Mouse (Mus musculus): Measurements from ENCODE around the gene Kif17. TPM values are rescaled to one million over a fixed set of nuclear protein-coding genes. Genes with fewer than 3 reads are reported as not detected.
A peak's percentile ranks its signal among the peaks of the same experiment; 100 is the strongest.

The Kif17 gene
- polyA plus RNA-seq, 1 experiment from 2014 or later = 0.79 TPM

DNA sequence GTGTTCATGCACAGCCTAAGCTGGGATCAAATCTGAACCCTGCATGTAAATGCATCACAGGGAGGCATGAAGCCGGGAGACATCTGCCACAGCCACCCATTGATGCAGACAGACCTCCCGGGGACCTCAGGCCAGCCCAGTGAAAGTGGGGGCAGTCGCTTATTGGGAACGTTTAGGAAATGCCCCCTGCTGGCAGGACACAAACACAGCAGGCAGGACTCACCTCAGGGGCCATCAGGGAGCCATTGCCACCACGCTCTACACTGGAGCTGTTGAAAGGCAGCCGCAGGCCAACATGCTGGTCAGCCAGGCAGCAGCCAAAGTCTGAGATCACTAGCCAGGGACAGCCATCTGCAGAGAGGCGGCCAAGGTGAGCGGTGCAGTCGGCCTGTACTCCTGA, 65.5 kb downstream of the Kif17 start:
- Histone ChIP-seq H3K9ac (no peak overlapping the region), H3K9me3 (no peaks in the 10 kb centered on the region), H3K27ac (replicated peaks) (no peak overlapping the region), H3K36me3 (peaks cover 85% of the 10 kb centered on the region), H3K4me3 (no peak overlapping the region), H3K4me1 (peaks cover 6% of the 10 kb centered on the region), H3K4me2 (no peak overlapping the region), H3K27me3 (replicated peaks) (no peaks in the 10 kb centered on the region)
- no peak for ATAC-seq (ENCODE audit: extremely low read depth, insufficient number of reproducible peaks, low FRiP score, low TSS enrichment)
- WGBS = 68% methylated on average over 9 of the region's 9 CpGs

DNA sequence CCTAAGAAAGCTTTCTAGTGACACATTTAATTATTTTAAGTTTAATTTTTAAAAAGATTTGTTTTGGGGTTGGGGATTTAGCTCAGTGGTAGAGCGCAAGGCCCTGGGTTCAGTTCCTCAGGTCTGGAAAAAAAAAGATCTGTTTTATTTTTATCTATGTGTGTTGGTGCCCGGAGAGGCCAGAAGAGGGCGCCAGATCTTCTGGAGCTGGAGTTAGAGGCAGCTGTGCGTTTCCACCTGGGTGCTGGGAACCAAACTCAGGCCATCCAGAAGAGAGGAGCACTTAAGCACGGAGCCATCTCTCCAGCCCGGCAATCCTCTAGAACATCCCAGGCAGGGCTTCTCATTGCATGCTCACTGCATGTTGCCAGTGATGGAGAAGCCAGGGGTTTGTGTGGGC, 66.1 kb downstream of the Kif17 start:
- no peak overlapping the region for H3K27ac ChIP-seq (replicated peaks)
- no peak overlapping the region for H3K9ac ChIP-seq
- no peak for ATAC-seq (ENCODE audit: extremely low read depth, insufficient number of reproducible peaks, low FRiP score, low TSS enrichment)
- H3K4me3 ChIP-seq = no peak overlapping the region
- WGBS = 85% methylated on average over 6 of the region's 6 CpGs
- H3K4me1 ChIP-seq = peaks cover 12% of the 10 kb centered on the region
- H3K27me3 ChIP-seq (replicated peaks) = no peaks in the 10 kb centered on the region
- H3K36me3 ChIP-seq = peaks cover 79% of the 10 kb centered on the region
- no peaks in the 10 kb centered on the region for H3K9me3 ChIP-seq
- H3K4me2 ChIP-seq = no peak overlapping the region

DNA sequence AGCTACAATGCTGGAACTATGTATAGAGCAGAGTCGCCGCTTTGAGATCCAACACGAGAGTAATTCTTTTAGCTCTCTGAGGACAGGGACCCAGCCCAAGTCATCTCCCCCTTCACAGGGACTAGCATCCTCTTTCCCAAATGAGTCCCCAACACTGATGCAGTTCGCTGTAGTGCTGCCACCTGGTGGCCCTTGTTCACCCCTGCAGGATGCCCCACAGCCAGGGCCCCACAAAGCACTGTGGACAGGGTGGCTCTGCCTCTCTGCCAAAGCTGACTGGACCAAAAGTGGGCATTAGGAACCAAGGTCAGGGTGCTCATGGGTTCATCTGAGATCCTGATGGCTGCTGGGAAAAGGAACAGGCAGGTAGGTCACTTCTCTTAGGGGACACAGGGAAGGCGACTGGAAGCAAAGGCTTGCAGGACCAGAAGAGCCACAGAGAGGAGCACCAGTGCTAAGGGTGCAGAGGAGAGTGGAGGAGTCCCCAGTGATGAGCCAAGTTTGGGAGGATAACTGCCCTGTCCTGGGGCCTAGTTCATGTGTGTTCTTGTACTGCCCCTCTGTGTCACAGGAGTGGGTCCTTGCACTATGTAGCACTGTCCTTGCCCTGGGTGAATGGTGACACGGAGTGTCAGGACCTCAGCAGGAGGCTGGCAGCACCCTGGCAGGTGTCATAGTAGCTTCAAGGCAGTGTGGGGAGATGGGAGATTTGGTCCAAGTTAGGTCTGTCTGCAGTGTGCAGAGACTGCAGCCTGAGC, 68.5 kb downstream of the Kif17 start:
- H3K27me3 ChIP-seq (replicated peaks) = no peaks in the 10 kb centered on the region
- H3K4me1 ChIP-seq = peaks cover 35% of the 10 kb centered on the region
- no peaks in the 10 kb centered on the region for H3K9me3 ChIP-seq
- H3K4me3 ChIP-seq = no peak overlapping the region
- H3K9ac ChIP-seq = no peak overlapping the region
- H3K27ac ChIP-seq (replicated peaks) = no peak overlapping the region
- H3K36me3 ChIP-seq = peaks cover 56% of the 10 kb centered on the region
- WGBS = 51% methylated on average over 6 of the region's 6 CpGs
- no peak for ATAC-seq (ENCODE audit: extremely low read depth, insufficient number of reproducible peaks, low FRiP score, low TSS enrichment)
- no peak overlapping the region for H3K4me2 ChIP-seq

DNA sequence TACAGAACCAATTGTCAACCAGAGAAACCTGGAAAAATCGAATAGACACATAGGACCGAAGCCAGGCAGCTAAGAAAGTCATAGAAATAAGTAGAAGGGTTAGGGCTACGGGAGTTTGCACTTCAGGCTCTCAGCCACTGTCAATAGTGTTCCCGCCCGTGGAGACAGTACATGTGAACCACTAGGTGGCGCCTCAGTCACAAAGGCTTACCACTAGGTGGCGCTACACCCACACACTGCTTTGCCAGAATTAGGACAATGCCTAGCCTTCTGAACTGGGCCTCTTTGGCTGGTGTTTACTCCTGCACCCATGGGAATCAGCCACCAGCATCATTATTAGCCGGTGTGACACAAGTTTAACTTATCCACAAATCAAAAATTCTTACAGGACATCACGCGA, 69.3 kb downstream of the Kif17 start:
- no peaks in the 10 kb centered on the region for H3K27me3 ChIP-seq (replicated peaks)
- ATAC-seq (ENCODE audit: extremely low read depth, insufficient number of reproducible peaks, low FRiP score, low TSS enrichment) = no peak
- H3K9me3 ChIP-seq = no peaks in the 10 kb centered on the region
- no peak overlapping the region for H3K27ac ChIP-seq (replicated peaks)
- 34% methylated on average over 10 of the region's 10 CpGs for WGBS
- H3K4me2 ChIP-seq = no peak overlapping the region
- peaks cover 48% of the 10 kb centered on the region for H3K36me3 ChIP-seq
- H3K4me3 ChIP-seq = no peak overlapping the region
- peaks cover 43% of the 10 kb centered on the region for H3K4me1 ChIP-seq
- H3K9ac ChIP-seq = no peak overlapping the region

DNA sequence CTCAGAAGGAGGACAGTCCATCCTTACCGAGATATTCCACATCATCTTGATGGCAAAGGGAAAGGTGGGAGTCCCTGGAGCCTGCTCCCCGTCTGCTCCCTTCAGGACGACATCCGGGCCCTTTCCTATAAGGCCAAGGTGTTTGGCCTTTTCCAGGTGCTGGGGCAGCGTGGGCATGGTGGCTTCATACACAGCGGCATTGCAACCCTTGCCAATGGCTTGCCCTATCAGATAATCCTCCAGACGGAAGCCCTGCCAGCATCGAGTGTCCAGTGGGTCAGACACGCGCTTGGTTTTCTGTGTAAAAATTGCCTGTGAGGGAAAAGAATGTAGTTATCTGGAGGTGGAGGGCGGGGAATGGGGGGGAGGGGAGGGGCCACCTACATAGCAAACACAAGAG, 70.5 kb downstream of the Kif17 start:
- Histone ChIP-seq H3K9me3 (no peaks in the 10 kb centered on the region), H3K36me3 (peaks cover 36% of the 10 kb centered on the region), H3K27ac (replicated peaks) (no peak overlapping the region), H3K4me3 (no peak overlapping the region), H3K4me2 (no peak overlapping the region), H3K9ac (peak overlapping the region; percentile 47; the same call in 1 of the 2 replicates), H3K27me3 (replicated peaks) (no peaks in the 10 kb centered on the region), H3K4me1 (peaks cover 48% of the 10 kb centered on the region)
- ATAC-seq (ENCODE audit: extremely low read depth, insufficient number of reproducible peaks, low FRiP score, low TSS enrichment) = no peak
- 58% methylated on average over 11 of the region's 11 CpGs for WGBS

DNA sequence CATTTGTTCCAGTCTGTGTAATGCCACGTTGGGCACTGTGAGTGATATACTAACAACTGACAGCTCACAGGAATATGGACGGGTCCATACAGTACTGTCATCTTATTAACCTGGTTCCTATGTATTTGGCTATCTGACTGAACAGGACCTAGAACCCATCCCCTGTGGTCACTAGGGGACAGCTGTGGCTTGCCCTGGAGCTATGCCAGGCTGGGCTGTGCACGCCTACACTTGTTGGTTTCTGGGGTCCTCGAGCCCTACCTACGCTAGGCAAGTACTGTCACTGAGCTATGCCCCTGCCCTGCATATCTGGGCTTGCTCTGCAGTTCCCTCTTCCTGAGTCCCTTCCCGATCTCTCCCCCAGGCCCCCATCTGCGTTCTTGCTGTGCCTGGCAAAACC, 71.3 kb downstream of the Kif17 start:
- no peaks in the 10 kb centered on the region for H3K9me3 ChIP-seq
- H3K9ac ChIP-seq = no peak overlapping the region
- H3K4me1 ChIP-seq = peaks cover 51% of the 10 kb centered on the region
- no peak overlapping the region for H3K4me2 ChIP-seq
- no peaks in the 10 kb centered on the region for H3K27me3 ChIP-seq (replicated peaks)
- ATAC-seq (ENCODE audit: extremely low read depth, insufficient number of reproducible peaks, low FRiP score, low TSS enrichment) = no peak
- WGBS = 73% methylated on average over 7 of the region's 7 CpGs
- H3K4me3 ChIP-seq = no peak overlapping the region
- H3K36me3 ChIP-seq = peaks cover 29% of the 10 kb centered on the region
- no peak overlapping the region for H3K27ac ChIP-seq (replicated peaks)

DNA sequence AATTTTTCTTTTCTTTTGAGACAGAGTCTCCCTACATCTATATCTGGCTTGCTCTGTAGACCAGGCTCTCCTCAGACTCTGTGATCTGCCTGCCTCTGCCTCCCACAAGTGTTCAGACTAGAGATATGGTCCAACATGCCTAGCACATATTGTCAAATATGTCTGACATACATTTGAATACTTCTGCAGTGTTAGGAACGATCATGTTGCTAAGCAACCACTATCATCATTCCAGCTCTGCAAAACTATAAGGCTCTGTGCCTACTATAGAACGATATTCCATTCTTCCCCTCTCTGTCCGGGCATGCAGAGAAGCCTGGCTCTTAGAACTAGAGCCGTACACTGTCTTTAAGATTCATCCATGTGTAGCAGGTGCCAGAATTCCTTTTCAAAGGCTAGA, 72.5 kb downstream of the Kif17 start:
- Histone ChIP-seq H3K4me2 (no peak overlapping the region), H3K9ac (no peak overlapping the region), H3K27me3 (replicated peaks) (no peaks in the 10 kb centered on the region), H3K36me3 (peaks cover 17% of the 10 kb centered on the region), H3K27ac (replicated peaks) (peak overlapping the region; percentile 99), H3K4me3 (no peak overlapping the region), H3K9me3 (no peaks in the 10 kb centered on the region), H3K4me1 (peaks cover 55% of the 10 kb centered on the region)
- WGBS = 46% methylated on average over 4 of the region's 4 CpGs
- ATAC-seq (ENCODE audit: extremely low read depth, insufficient number of reproducible peaks, low FRiP score, low TSS enrichment) = no peak

DNA sequence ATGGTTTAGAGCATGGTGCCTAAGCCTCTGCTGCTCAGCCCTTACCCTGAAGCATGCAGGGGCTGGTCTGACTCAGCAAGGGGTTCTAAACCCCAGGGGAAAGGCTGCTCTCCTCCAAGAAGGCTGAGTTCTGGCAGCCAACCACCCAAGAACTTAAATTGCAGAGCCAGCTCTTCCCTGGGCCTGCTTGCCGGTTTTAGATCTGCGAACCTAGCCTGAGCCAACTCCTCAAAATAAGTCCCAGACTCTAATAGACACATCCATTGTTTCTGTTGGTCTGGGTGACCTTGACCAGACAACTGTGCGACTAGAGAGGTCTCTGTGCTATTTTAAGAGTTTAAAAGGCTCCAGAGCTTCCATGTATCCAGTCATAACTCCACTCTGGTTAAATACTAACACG, 73.5 kb downstream of the Kif17 start:
- 43% methylated on average over 4 of the region's 4 CpGs for WGBS
- H3K36me3 ChIP-seq = peaks cover 12% of the 10 kb centered on the region
- no peak overlapping the region for H3K4me3 ChIP-seq
- H3K9me3 ChIP-seq = no peaks in the 10 kb centered on the region
- H3K27ac ChIP-seq (replicated peaks) = peak overlapping the region; percentile 99
- H3K4me2 ChIP-seq = peak overlapping the region; percentile 45
- peaks cover 55% of the 10 kb centered on the region for H3K4me1 ChIP-seq
- H3K27me3 ChIP-seq (replicated peaks) = no peaks in the 10 kb centered on the region
- ATAC-seq (ENCODE audit: extremely low read depth, insufficient number of reproducible peaks, low FRiP score, low TSS enrichment) = no peak
- H3K9ac ChIP-seq = peak overlapping the region; percentile 69

DNA sequence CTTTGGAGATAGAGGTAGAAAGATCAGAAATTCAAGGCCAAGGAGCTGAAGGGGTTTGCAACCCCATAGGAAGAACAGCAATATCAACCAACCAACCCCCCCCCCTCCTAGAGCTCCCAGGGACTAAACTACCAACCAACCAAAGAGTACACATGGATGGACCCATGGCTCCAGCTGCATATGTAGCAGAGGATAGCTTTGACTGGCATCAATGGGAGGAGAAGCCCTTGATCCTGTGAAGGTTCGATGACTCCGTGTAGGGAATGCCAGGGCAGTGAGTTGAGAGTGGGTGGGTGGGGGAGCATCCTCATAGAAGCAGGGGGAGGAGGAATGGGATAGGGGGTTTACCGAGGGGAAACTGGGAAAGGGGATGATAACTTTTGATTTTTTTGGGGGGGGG, 74.2 kb downstream of the Kif17 start:
- no peak for ATAC-seq (ENCODE audit: extremely low read depth, insufficient number of reproducible peaks, low FRiP score, low TSS enrichment)
- Histone ChIP-seq H3K27ac (replicated peaks) (peak overlapping the region; percentile 99), H3K4me3 (no peak overlapping the region), H3K4me1 (peaks cover 55% of the 10 kb centered on the region), H3K4me2 (peak overlapping the region; percentile 45), H3K27me3 (replicated peaks) (peaks cover 3% of the 10 kb centered on the region; the same call in 1 of the 2 replicates), H3K36me3 (peaks cover 12% of the 10 kb centered on the region), H3K9ac (0 out of 2 replicates have a peak overlapping the region, but pooled peaks have one; percentile 69), H3K9me3 (no peaks in the 10 kb centered on the region)
- WGBS = 78% methylated on average over 3 of the region's 3 CpGs

DNA sequence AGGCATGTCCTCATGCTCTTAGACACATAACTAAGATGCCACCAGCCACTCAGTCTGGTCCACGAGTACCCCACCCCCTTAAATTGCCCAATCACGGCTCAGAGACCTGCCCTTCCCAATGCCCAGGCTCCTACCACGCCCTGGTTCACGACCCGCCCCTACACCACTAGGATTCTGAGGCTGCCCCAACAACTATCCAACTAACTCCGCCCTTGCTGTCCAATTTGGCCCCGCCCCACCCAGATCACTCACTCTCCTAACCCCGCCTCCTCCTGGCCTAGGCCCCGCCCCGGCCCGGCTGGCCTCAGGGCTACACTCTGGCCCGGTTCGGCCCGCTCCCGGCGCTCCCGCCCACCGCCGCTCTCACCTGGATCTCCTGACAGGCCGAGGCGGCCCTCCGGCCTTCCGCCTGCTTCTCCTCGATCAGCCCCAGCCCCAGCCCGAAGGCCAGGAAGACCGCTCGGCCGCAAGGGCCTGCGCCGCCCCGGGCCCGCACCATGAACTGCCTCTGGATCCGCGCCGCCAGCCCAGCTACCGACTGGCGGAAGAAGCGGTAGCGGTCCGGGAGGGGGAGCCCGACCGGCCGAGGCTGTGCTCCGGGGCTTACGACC, 75.3 kb downstream of the Kif17 start:
- 1% methylated on average over 45 of the region's 45 CpGs for WGBS
- Histone ChIP-seq H3K9me3 (no peaks in the 10 kb centered on the region), H3K27ac (replicated peaks) (peak overlapping the region; percentile 99), H3K9ac (peak overlapping the region; percentile 98), H3K4me1 (peaks cover 51% of the 10 kb centered on the region), H3K4me2 (peak overlapping the region; percentile 73), H3K36me3 (peaks cover 2% of the 10 kb centered on the region; the same call in 1 of the 2 replicates), H3K4me3 (peak overlapping the region; percentile 95), H3K27me3 (replicated peaks) (peaks cover 14% of the 10 kb centered on the region)
- ATAC-seq (ENCODE audit: extremely low read depth, insufficient number of reproducible peaks, low FRiP score, low TSS enrichment) = peak; percentile 96

DNA sequence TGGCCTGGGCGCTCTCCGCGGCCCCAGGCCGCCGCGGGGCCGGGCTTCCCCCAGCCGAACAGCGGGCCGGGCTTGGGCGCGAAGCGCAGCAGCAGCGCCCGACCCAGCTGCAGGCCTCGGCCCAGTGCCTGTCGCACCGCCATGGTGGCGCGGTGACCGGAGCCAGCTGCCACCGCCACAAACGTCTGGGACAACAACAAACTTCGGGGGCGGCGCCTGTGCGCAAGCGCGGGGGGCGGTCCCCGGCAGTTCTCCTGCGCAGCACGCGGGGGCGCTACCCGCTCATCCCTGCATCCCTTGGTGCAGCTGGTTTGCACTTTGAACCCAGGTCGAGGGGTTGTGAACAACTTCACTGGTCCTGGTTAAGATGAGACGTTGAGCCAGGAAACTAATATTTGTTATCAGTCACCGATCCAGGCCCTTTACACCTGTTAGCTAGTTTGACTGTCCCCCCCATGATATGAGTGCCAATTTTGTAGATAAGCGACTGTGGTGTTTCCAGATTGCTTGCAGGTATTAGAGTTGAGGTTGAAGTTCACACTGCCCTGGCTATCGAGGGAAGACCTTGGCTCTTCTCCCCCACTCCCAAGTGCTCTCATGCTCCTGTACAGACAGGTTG, 76.0 kb downstream of the Kif17 start, which contains the start of gene Pink1:
Pink1 (minus strand) TSS at position 231 of the 619 bp plus-strand sequence.
- peaks cover 20% of the 10 kb centered on the region for H3K27me3 ChIP-seq (replicated peaks)
- H3K4me3 ChIP-seq = peak within 1 kb of the TSS; percentile 95
- peak within 1 kb of the TSS; percentile 98 for H3K9ac ChIP-seq
- ATAC-seq (ENCODE audit: extremely low read depth, insufficient number of reproducible peaks, low FRiP score, low TSS enrichment) = peak; percentile 72
- H3K36me3 ChIP-seq = no peaks in the 10 kb centered on the region
- no peaks in the 10 kb centered on the region for H3K9me3 ChIP-seq
- peak within 1 kb of the TSS; percentile 99 for H3K27ac ChIP-seq (replicated peaks)
- H3K4me2 ChIP-seq = peak within 1 kb of the TSS; percentile 73
- 3% methylated on average over 41 of the region's 41 CpGs for WGBS
- peaks cover 45% of the 10 kb centered on the region for H3K4me1 ChIP-seq

Data from heart, embryonic 13.5 days (tissue).